Mouse (Mus musculus): ENCODE data around the gene Iqgap1. TPM values are rescaled to one million over a fixed set of nuclear protein-coding genes. Genes with fewer than 3 reads are reported as not detected.

The Iqgap1 gene
- total RNA-seq, 2 experiments from 2014 or later = 28.8 to 37.8 TPM

- no peak for DNase-seq (ENCODE audit: low spot score in 2 of 2)
These were observed 18.3 kb upstream of the Iqgap1 start for GRCm38 (mm10) chr7:80843910-80844640.

GRCm38 (mm10) chr7:80843176-80843575 lies 17.4 kb upstream of the Iqgap1 start:
- DNase-seq (ENCODE audit: low spot score in 2 of 2) = no peak

- DNase-seq (ENCODE audit: low spot score in 2 of 2) = no peak
These were observed 16.4 kb upstream of the Iqgap1 start for GRCm38 (mm10) chr7:80842132-80842531.

GRCm38 (mm10) chr7:80840937-80841336 lies 15.2 kb upstream of the Iqgap1 start:
- no peak for DNase-seq (ENCODE audit: low spot score in 2 of 2)

GRCm38 (mm10) chr7:80840241-80840640 lies 14.5 kb upstream of the Iqgap1 start:
- no peak for DNase-seq (ENCODE audit: low spot score in 2 of 2)

GRCm38 (mm10) chr7:80839755-80840154 lies 14.0 kb upstream of the Iqgap1 start:
- DNase-seq (ENCODE audit: low spot score in 2 of 2) = no peak

GRCm38 (mm10) chr7:80838247-80838646 lies 12.5 kb upstream of the Iqgap1 start:
- DNase-seq (ENCODE audit: low spot score in 2 of 2) = no peak

- DNase-seq (ENCODE audit: low spot score in 2 of 2) = no peak
These were observed 12.0 kb upstream of the Iqgap1 start for GRCm38 (mm10) chr7:80837736-80838135.

GRCm38 (mm10) chr7:80835984-80836652 lies 10.3 kb upstream of the Iqgap1 start:
- DNase-seq (ENCODE audit: low spot score in 2 of 2) = no peak

- no peak for DNase-seq (ENCODE audit: low spot score in 2 of 2)
These were observed 8.1 kb upstream of the Iqgap1 start for GRCm38 (mm10) chr7:80833651-80834532.

GRCm38 (mm10) chr7:80832996-80833650 lies 7.3 kb upstream of the Iqgap1 start:
- peak; percentile 16 to 29 for DNase-seq (ENCODE audit: low spot score in 2 of 2)

GRCm38 (mm10) chr7:80832191-80832590 lies 6.4 kb upstream of the Iqgap1 start:
- DNase-seq (ENCODE audit: low spot score in 2 of 2) = no peak

GRCm38 (mm10) chr7:80830193-80830803 lies 4.5 kb upstream of the Iqgap1 start:
- DNase-seq (ENCODE audit: low spot score in 2 of 2) = no peak

GRCm38 (mm10) chr7:80828146-80828860 lies 2.5 kb upstream of the Iqgap1 start:
- DNase-seq (ENCODE audit: low spot score in 2 of 2) = no peak

GRCm38 (mm10) chr7:80823875-80824682 lies 1.7 kb downstream of the Iqgap1 start:
- DNase-seq (ENCODE audit: low spot score in 2 of 2) = no peak

GRCm38 (mm10) chr7:80823267-80823666 lies 2.5 kb downstream of the Iqgap1 start:
- DNase-seq (ENCODE audit: low spot score in 2 of 2) = no peak

- no peak for DNase-seq (ENCODE audit: low spot score in 2 of 2)
These were observed 4.9 kb downstream of the Iqgap1 start for GRCm38 (mm10) chr7:80820838-80821237.

- DNase-seq (ENCODE audit: low spot score in 2 of 2) = no peak
These were observed 9.1 kb downstream of the Iqgap1 start for GRCm38 (mm10) chr7:80816641-80817040.

GRCm38 (mm10) chr7:80813397-80813796 lies 12.4 kb downstream of the Iqgap1 start:
- no peak for DNase-seq (ENCODE audit: low spot score in 2 of 2)
